Mouse (Mus musculus) kidney, embryonic 14.5 days (tissue): Measurements from ENCODE around the gene Bpgm. TPM values are rescaled to one million over a fixed set of nuclear protein-coding genes. Genes with fewer than 3 reads are reported as not detected.

Source experiments
- ATAC-seq: fragments of 200-750 bp; cut with Nextera tagmentation; 2 replicates; pipeline ENCODE4 v1.8.0; 2017; ENCODE audit warnings: moderate number of reproducible peaks, mild to moderate bottlenecking, moderate TSS enrichment, moderate library complexity; ENCODE audit not compliant: low FRiP score, low TSS enrichment
- H3K27ac ChIP-seq: fragments of 300-500 bp; sonication (generic); 2 replicates; pipeline ENCODE4 v1.5.1; 2014; ENCODE audit warnings: low read depth, mild to moderate bottlenecking, low read length, moderate library complexity, mixed read lengths
- H3K27me3 ChIP-seq: fragments of 300-500 bp; sonication (generic); 2 replicates; pipeline ENCODE4 v1.6.1; 2014; ENCODE audit warnings: mild to moderate bottlenecking, low read length; ENCODE audit not compliant: control insufficient read depth, insufficient read depth
- H3K36me3 ChIP-seq: fragments of 300-500 bp; sonication (generic); 2 replicates; pipeline ENCODE4 v1.6.1; 2014; ENCODE audit warnings: low read length, mixed read lengths; ENCODE audit not compliant: control insufficient read depth, insufficient read depth
- H3K4me1 ChIP-seq: fragments of 300-500 bp; sonication (generic); 2 replicates; pipeline ENCODE4 v1.6.1; 2014; ENCODE audit warnings: low read length, mixed read lengths; ENCODE audit not compliant: control insufficient read depth, insufficient read depth
- H3K4me2 ChIP-seq: fragments of 300-500 bp; sonication (generic); replicated peaks from 2 replicates; pipeline ENCODE4 v1.6.1; 2014; ENCODE audit warnings: low read depth, mild to moderate bottlenecking, low read length
- H3K4me3 ChIP-seq: fragments of 300-500 bp; sonication (generic); 2 replicates; pipeline ENCODE4 v1.5.1; 2014; ENCODE audit warnings: mild to moderate bottlenecking, low read length
- H3K9ac ChIP-seq: fragments of 300-500 bp; sonication (generic); 2 replicates; pipeline ENCODE4 v1.6.1; 2014; ENCODE audit warnings: low read depth, mild to moderate bottlenecking, low read length, moderate library complexity
- H3K9me3 ChIP-seq: fragments of 300-500 bp; sonication (generic); 2 replicates; pipeline ENCODE4 v1.6.1; 2016; ENCODE audit warnings: low read length; ENCODE audit not compliant: control insufficient read depth
- WGBS: fragments of 180-500 bp; shearing (Covaris S2); extraction: QIAGEN DNeasy Blood & Tissue Kit; methylation state at CpG from one replicate; pipeline ENCODE4 v1.1.7; 2014; 5-methylcytosine and 5-hydroxymethylcytosine counted together
- polyA plus RNA-seq: library from polyadenylated mRNA; unstranded; fragments of >200 nt; fragmentation: Nextera tagmentation; extraction: Ambion mirVana; gene quantifications from 2 replicates; pipeline ENCODE4 v1.2.1, GENCODE M21; 2014

Bpgm gene
- polyA plus RNA-seq, 1 experiment from 2014 or later, result 42.3 TPM

- Histone ChIP-seq H3K27me3 (no peaks in the 10 kb centered on the region), H3K4me3 (no peak overlapping the region), H3K9me3 (no peaks in the 10 kb centered on the region), H3K9ac (no peak overlapping the region), H3K4me2 (no peak overlapping the region), H3K27ac (no peak overlapping the region), H3K36me3 (no peaks in the 10 kb centered on the region), H3K4me1 (no peaks in the 10 kb centered on the region)
- no peak for ATAC-seq
- WGBS, result 78% methylated on average over 4 of the region's 4 CpGs
These were observed 76.6 kb downstream of the Bpgm start for GRCm38 (mm10) chr6:34552489-34553157.

DNA sequence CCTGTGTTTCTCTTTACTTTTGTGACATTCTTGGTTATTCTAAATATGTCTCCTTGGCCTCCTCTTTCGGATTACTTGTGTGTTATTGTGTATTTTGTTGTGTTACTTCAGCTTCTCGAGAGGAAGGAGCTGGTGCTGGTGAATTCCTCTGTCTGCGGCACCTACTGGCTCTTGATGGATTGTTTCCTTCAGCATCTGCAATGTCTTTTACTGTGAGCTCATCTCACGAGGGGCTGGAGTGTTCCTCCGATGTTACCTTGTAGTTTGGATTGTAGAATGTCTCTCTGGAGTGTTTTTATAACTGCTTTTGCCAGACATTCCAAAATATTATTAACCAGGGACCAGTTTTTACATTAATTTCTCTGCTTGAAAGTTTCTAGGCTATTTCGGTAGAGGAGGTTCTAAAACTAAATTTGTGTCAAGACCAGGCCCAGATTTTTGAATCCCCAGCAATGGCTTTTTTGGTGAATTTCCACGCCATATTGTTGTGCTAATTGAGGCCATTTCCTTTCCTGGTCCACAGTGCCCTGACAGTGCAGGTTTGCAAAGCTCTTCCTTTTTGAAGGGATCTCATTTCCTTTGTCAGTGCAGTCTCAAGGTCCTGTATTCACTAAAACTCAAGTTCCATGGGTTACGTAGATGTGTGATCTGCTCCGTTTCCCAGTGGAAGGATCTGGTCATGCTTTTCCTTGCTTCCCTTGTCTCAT lies 78.4 kb downstream of the Bpgm start:
- 67% methylated on average over 9 of the region's 9 CpGs for WGBS
- H3K4me3 ChIP-seq, result no peak overlapping the region
- no peaks in the 10 kb centered on the region for H3K36me3 ChIP-seq
- H3K4me2 ChIP-seq, result no peak overlapping the region
- no peaks in the 10 kb centered on the region for H3K9me3 ChIP-seq
- no peaks in the 10 kb centered on the region for H3K27me3 ChIP-seq
- 0 out of 2 replicates have a peak, but pooled peaks cover 2% of the 10 kb centered on the region for H3K4me1 ChIP-seq
- no peak overlapping the region for H3K27ac ChIP-seq
- no peak overlapping the region for H3K9ac ChIP-seq
- ATAC-seq, result no peak

Other genes with a start within 250 kb of the Bpgm start
- gene Akr1b3, start 158.7 kb upstream of the Bpgm start, polyA plus RNA-seq, result 186 and 207 TPM in 2 replicates
- gene Akr1b8, start 122.1 kb upstream of the Bpgm start, polyA plus RNA-seq, result 14.9 and 15.6 TPM in 2 replicates
- gene Akr1b10, start 92.0 kb upstream of the Bpgm start, polyA plus RNA-seq, result 24.2 and 27.6 TPM in 2 replicates
- 32.1 and 33.8 TPM in 2 replicates for gene Akr1b7, start 63.9 kb upstream of the Bpgm start, polyA plus RNA-seq
- gene Cald1, start 122.3 kb downstream of the Bpgm start, polyA plus RNA-seq, result 165 and 193 TPM in 2 replicates